Mouse (Mus musculus): ENCODE results near the gene Syt8. TPM values are rescaled to one million over a fixed set of nuclear protein-coding genes. Genes with fewer than 3 reads are reported as not detected.

Syt8 gene
- 1.6 and 3.8 TPM in 2 replicates for polyA plus RNA-seq (2014; fragmentation: Nextera tagmentation; extraction: Ambion mirVana)

DNA sequence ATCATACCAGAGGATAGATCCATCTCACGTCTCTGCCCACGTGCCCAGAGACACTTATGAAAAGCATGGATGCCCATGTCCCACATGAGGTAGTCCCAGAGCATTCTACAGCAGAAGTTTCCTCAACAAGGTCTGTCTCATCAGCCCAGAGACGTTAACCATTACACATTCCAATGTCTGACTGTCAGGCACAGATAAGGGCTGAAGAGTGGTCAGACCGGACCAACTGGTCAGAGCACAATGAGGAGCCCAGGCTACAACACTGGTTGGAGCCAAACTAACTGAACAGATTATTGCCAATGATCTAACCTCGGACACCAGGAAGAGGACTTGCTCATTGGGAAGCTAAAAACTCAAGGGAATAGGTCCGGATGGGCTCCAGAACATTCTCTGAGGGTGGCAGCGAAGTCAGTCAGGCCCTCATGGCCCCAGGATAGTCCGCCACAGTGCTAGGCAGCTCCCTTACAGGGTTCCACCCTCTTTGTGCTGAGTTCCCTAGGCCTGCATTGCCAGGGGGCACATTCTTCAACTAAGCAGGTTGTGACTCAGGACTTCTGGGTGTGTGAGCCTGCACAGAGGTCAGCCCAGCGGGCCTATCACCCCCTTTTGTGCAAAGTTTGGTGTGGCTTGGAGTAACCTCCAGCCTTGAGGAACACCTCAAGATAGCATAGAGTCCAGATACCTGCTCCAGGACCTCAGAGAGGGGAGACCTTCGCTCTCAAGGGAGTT, at the start of gene Syt8:
Syt8 (plus strand) TSS at position 714 of the 729 bp plus-strand sequence.
- peak; percentile 72 for DNase-seq (ENCODE audit: low spot score)
- no peaks in the 10 kb centered on the region for H3K9me3 ChIP-seq (ENCODE audit: control insufficient read depth, low read length)
- peak within 1 kb of the TSS; percentile 31; the same call in 1 of the 2 replicates for H3K9ac ChIP-seq (ENCODE audit: low read length)
- 76% methylated on average over 10 of the region's 10 CpGs for WGBS
- no peak within 1 kb of the TSS for H3K4me3 ChIP-seq (ENCODE audit: low read depth, low read length)
- H3K4me2 ChIP-seq (ENCODE audit: low read length), result peak within 1 kb of the TSS; percentile 2; the same call in 1 of the 2 replicates
- no peaks in the 10 kb centered on the region for H3K36me3 ChIP-seq (ENCODE audit: control insufficient read depth, insufficient read depth, low read length)
- H3K27me3 ChIP-seq (replicated peaks; ENCODE audit: control insufficient read depth, insufficient read depth, low read length), result no peaks in the 10 kb centered on the region
- ATAC-seq (replicated peaks; ENCODE audit: low FRiP score, low TSS enrichment, low read depth), result peak; percentile 60
- peaks cover 22% of the 10 kb centered on the region for H3K4me1 ChIP-seq (replicated peaks; ENCODE audit: control insufficient read depth, insufficient read depth, low read length)
- peak within 1 kb of the TSS; percentile 48; the same call in 1 of the 2 replicates for H3K27ac ChIP-seq (ENCODE audit: low read depth)

DNA sequence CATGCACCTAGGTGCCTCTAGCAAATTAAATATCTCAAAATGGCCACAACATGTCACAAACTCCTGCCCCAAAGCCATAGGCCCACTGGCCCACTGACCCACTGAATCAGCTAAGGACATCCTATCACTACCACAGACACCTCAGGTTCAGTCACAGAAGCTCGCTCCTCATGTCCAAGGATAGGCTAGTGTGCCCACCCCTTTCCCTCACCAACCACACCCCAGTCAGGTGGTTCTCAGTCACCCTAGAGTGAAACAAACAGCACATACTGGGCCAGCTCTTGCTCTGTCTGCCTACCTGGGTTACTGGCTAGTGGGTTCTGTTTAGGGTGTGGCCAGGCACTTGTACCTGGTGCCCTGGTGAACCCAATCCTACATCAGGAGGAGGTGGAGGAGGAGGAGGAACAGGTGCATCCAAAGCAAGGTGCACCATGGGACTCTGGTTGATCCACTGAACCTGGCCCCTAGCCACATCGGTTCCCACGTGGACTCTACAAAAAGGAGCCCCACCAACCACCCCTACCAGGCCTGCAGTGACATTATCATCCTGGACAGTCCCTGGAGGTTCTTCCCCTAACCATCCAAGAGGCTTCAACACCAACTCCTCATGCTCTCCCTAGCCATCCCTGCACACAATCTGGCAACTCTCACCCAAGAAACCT, 48.8 kb upstream of the Syt8 start:
- ATAC-seq (replicated peaks; ENCODE audit: low FRiP score, low TSS enrichment, low read depth), result no peak
- no peak for DNase-seq (ENCODE audit: low spot score)
- Histone ChIP-seq H3K9me3 (ENCODE audit: control insufficient read depth, low read length) (no peaks in the 10 kb centered on the region), H3K36me3 (ENCODE audit: control insufficient read depth, insufficient read depth, low read length) (peaks cover 45% of the 10 kb centered on the region), H3K27me3 (replicated peaks; ENCODE audit: control insufficient read depth, insufficient read depth, low read length) (no peaks in the 10 kb centered on the region), H3K27ac (ENCODE audit: low read depth) (no peak overlapping the region), H3K9ac (ENCODE audit: low read length) (no peak overlapping the region), H3K4me3 (ENCODE audit: low read depth, low read length) (no peak overlapping the region), H3K4me2 (ENCODE audit: low read length) (peak overlapping the region; percentile 89; the same call in 1 of the 2 replicates), H3K4me1 (replicated peaks; ENCODE audit: control insufficient read depth, insufficient read depth, low read length) (peaks cover 13% of the 10 kb centered on the region)
- 85% methylated on average over 3 of the region's 3 CpGs for WGBS

- Histone ChIP-seq H3K4me3 (ENCODE audit: low read depth, low read length) (peak overlapping the region; percentile 96), H3K9ac (ENCODE audit: low read length) (peak overlapping the region; percentile 78), H3K9me3 (ENCODE audit: control insufficient read depth, low read length) (no peaks in the 10 kb centered on the region), H3K27me3 (replicated peaks; ENCODE audit: control insufficient read depth, insufficient read depth, low read length) (no peaks in the 10 kb centered on the region), H3K36me3 (ENCODE audit: control insufficient read depth, insufficient read depth, low read length) (peaks cover 38% of the 10 kb centered on the region), H3K4me2 (ENCODE audit: low read length) (peak overlapping the region; percentile 89), H3K4me1 (replicated peaks; ENCODE audit: control insufficient read depth, insufficient read depth, low read length) (peaks cover 13% of the 10 kb centered on the region), H3K27ac (ENCODE audit: low read depth) (peak overlapping the region; percentile 73; the same call in 1 of the 2 replicates)
- 0 out of 2 replicates have a peak, but pooled peaks have one; percentile 1 for ATAC-seq (replicated peaks; ENCODE audit: low FRiP score, low TSS enrichment, low read depth)
- 56% methylated on average over 6 of the region's 6 CpGs for WGBS
- peak; percentile 64 for DNase-seq (ENCODE audit: low spot score)
These were observed 47.9 kb upstream of the Syt8 start for GRCm38 (mm10) chr7:142386621-142387201.

- Histone ChIP-seq H3K4me3 (ENCODE audit: low read depth, low read length) (peak within 1 kb of the TSS; percentile 96), H3K27ac (ENCODE audit: low read depth) (peak within 1 kb of the TSS; percentile 73), H3K9ac (ENCODE audit: low read length) (peak within 1 kb of the TSS; percentile 78), H3K4me1 (replicated peaks; ENCODE audit: control insufficient read depth, insufficient read depth, low read length) (peaks cover 13% of the 10 kb centered on the region), H3K27me3 (replicated peaks; ENCODE audit: control insufficient read depth, insufficient read depth, low read length) (no peaks in the 10 kb centered on the region), H3K36me3 (ENCODE audit: control insufficient read depth, insufficient read depth, low read length) (peaks cover 30% of the 10 kb centered on the region), H3K9me3 (ENCODE audit: control insufficient read depth, low read length) (no peaks in the 10 kb centered on the region), H3K4me2 (ENCODE audit: low read length) (peak within 1 kb of the TSS; percentile 89)
- WGBS, result under 1% methylated on average over 55 of the region's 55 CpGs
- ATAC-seq (replicated peaks; ENCODE audit: low FRiP score, low TSS enrichment, low read depth), result peak; percentile 97
- peak; percentile 96 for DNase-seq (ENCODE audit: low spot score)
These were observed 47.1 kb upstream of the Syt8 start, which contains the start of gene Ctsd for GRCm38 (mm10) chr7:142387419-142388148. Gene Ctsd, minus strand, starts transcription at chr7:142388038.

DNA sequence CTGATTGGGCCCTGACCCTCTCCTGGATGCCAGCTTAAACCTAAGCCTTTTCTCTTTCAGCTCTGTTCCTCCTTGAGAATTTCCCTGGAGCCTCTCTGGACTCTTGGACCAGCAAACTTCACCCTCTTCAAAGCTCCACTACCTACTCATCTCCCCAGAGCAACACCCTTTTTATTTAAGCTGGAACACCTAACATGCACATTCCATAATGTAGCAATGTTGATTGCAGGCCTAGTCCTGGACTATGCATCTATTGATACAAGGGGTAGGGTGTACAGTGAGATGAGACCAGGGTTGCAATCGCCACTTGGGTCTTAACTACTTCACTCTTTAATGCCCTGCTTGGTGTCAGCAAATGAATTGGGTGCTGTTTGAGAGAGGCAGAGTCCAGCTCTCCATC, 46.5 kb upstream of the Syt8 start:
- ATAC-seq (replicated peaks; ENCODE audit: low FRiP score, low TSS enrichment, low read depth) (peak; percentile 32; the same call in 1 of the 2 replicates), DNase-seq (ENCODE audit: low spot score) (no peak)
- H3K4me1 ChIP-seq (replicated peaks; ENCODE audit: control insufficient read depth, insufficient read depth, low read length), result peaks cover 13% of the 10 kb centered on the region
- no peaks in the 10 kb centered on the region for H3K9me3 ChIP-seq (ENCODE audit: control insufficient read depth, low read length)
- H3K9ac ChIP-seq (ENCODE audit: low read length), result no peak overlapping the region
- H3K27me3 ChIP-seq (replicated peaks; ENCODE audit: control insufficient read depth, insufficient read depth, low read length), result no peaks in the 10 kb centered on the region
- H3K36me3 ChIP-seq (ENCODE audit: control insufficient read depth, insufficient read depth, low read length), result peaks cover 23% of the 10 kb centered on the region
- peak overlapping the region; percentile 89 for H3K4me2 ChIP-seq (ENCODE audit: low read length)
- H3K4me3 ChIP-seq (ENCODE audit: low read depth, low read length), result peak overlapping the region; percentile 96
- H3K27ac ChIP-seq (ENCODE audit: low read depth), result peak overlapping the region; percentile 73; the same call in 1 of the 2 replicates
- WGBS, result 89% methylated on average over 1 of the region's 1 CpGs

GRCm38 (mm10) chr7:142388740-142389139, 45.9 kb upstream of the Syt8 start:
- peaks cover 13% of the 10 kb centered on the region for H3K4me1 ChIP-seq (replicated peaks; ENCODE audit: control insufficient read depth, insufficient read depth, low read length)
- ATAC-seq (replicated peaks; ENCODE audit: low FRiP score, low TSS enrichment, low read depth), result no peak
- H3K36me3 ChIP-seq (ENCODE audit: control insufficient read depth, insufficient read depth, low read length), result peaks cover 18% of the 10 kb centered on the region
- H3K4me2 ChIP-seq (ENCODE audit: low read length), result no peak overlapping the region
- H3K27ac ChIP-seq (ENCODE audit: low read depth), result no peak overlapping the region
- H3K9me3 ChIP-seq (ENCODE audit: control insufficient read depth, low read length), result no peaks in the 10 kb centered on the region
- no peaks in the 10 kb centered on the region for H3K27me3 ChIP-seq (replicated peaks; ENCODE audit: control insufficient read depth, insufficient read depth, low read length)
- 100% methylated on average over 2 of the region's 2 CpGs for WGBS
- H3K9ac ChIP-seq (ENCODE audit: low read length), result no peak overlapping the region
- H3K4me3 ChIP-seq (ENCODE audit: low read depth, low read length), result no peak overlapping the region
- no peak for DNase-seq (ENCODE audit: low spot score)

GRCm38 (mm10) chr7:142389961-142390650, 44.5 kb upstream of the Syt8 start:
- WGBS, result 86% methylated on average over 3 of the region's 3 CpGs
- ATAC-seq (replicated peaks; ENCODE audit: low FRiP score, low TSS enrichment, low read depth) (no peak), DNase-seq (ENCODE audit: low spot score) (no peak)
- Histone ChIP-seq H3K27me3 (replicated peaks; ENCODE audit: control insufficient read depth, insufficient read depth, low read length) (no peaks in the 10 kb centered on the region), H3K27ac (ENCODE audit: low read depth) (no peak overlapping the region), H3K36me3 (ENCODE audit: control insufficient read depth, insufficient read depth, low read length) (peaks cover 4% of the 10 kb centered on the region), H3K4me2 (ENCODE audit: low read length) (no peak overlapping the region), H3K4me3 (ENCODE audit: low read depth, low read length) (no peak overlapping the region), H3K4me1 (replicated peaks; ENCODE audit: control insufficient read depth, insufficient read depth, low read length) (peaks cover 13% of the 10 kb centered on the region), H3K9me3 (ENCODE audit: control insufficient read depth, low read length) (no peaks in the 10 kb centered on the region), H3K9ac (ENCODE audit: low read length) (no peak overlapping the region)
